Mouse (Mus musculus) brain, embryonic 14.5 days (tissue): ENCODE data around the gene Ppib. TPM values are rescaled to one million over a fixed set of nuclear protein-coding genes. Genes with fewer than 3 reads are reported as not detected.

ENCODE experiments used
- DNase-seq: peaks from one replicate; pipeline ENCODE4 v3.0.0-alpha.2; 2011; ENCODE audit warnings: low read depth
- CTCF ChIP-seq: fragments of 200-500 bp; IDR thresholded peaks from 2 replicates; pipeline ENCODE4 v1.5.1; 2012; ENCODE audit warnings: inconsistent platforms, mild to moderate bottlenecking, moderate library complexity, borderline replicate concordance; ENCODE audit not compliant: insufficient read depth, insufficient read length; ENCODE audit errors: extremely low read depth
- POLR2A ChIP-seq: fragments of 200-500 bp; IDR thresholded peaks from 2 replicates; pipeline ENCODE4 v1.6.1; 2012; ENCODE audit warnings: mild to moderate bottlenecking, inconsistent platforms, borderline replicate concordance; ENCODE audit not compliant: poor library complexity, insufficient read depth, insufficient read length, severe bottlenecking; ENCODE audit errors: extremely low read depth
- polyA plus RNA-seq: library from polyadenylated mRNA; depleted of rRNA; stranded (reverse); fragments of >200 nt; gene quantifications from 2 replicates; pipeline ENCODE4 v1.2.3, GENCODE M21; 2012; rRNA removed

Gene Ppib
- polyA plus RNA-seq, 1 experiment = 342 TPM

GRCm38 (mm10) chr9:66105168-66105567 lies 45.1 kb downstream of the Ppib start:
- no peak for TF ChIP-seq POLR2A
- TF ChIP-seq CTCF = no peak
- no peak for DNase-seq

- no peak for DNase-seq
- no peak for TF ChIP-seq POLR2A
- no peak for TF ChIP-seq CTCF
Observed at GRCm38 (mm10) chr9:66109574-66109973, 49.6 kb downstream of the Ppib start.

GRCm38 (mm10) chr9:66110126-66110525 lies 50.1 kb downstream of the Ppib start:
- TF ChIP-seq POLR2A (no peak), CTCF (no peak)
- no peak for DNase-seq

GRCm38 (mm10) chr9:66110611-66111379 lies 50.8 kb downstream of the Ppib start:
- TF ChIP-seq CTCF = no peak
- TF ChIP-seq POLR2A = no peak
- DNase-seq = peak; percentile 73

- no peak for DNase-seq
- no peak for TF ChIP-seq POLR2A
- TF ChIP-seq CTCF = no peak
Observed at GRCm38 (mm10) chr9:66114341-66114740, 54.3 kb downstream of the Ppib start.

Other genes starting within 250 kb of the Ppib start
- gene Zfp609, start 232.7 kb upstream of the Ppib start, polyA plus RNA-seq = 17.9 and 35.4 TPM in 2 replicates
- 27.5 and 37.6 TPM in 2 replicates for gene Pclaf, start 170.0 kb upstream of the Ppib start, polyA plus RNA-seq
- gene Trip4, start 151.4 kb upstream of the Ppib start, polyA plus RNA-seq = 16.3 and 24.1 TPM in 2 replicates
- gene Csnk1g1, start 151.3 kb upstream of the Ppib start, polyA plus RNA-seq = 17.3 and 26.9 TPM in 2 replicates
- gene Snx22, start 9.5 kb downstream of the Ppib start, polyA plus RNA-seq = 6.2 and 6.8 TPM in 2 replicates
- 75.6 and 101 TPM in 2 replicates for gene Snx1, start 66.4 kb downstream of the Ppib start, polyA plus RNA-seq
- gene Ciao2a, start 66.4 kb downstream of the Ppib start, polyA plus RNA-seq = 35.8 and 36.3 TPM in 2 replicates
- gene Dapk2, start 98.0 kb downstream of the Ppib start, polyA plus RNA-seq = 1.0 and 1.1 TPM in 2 replicates